ENCODE assay signal across 9 mouse cellular contexts in the genomic region with DNA sequence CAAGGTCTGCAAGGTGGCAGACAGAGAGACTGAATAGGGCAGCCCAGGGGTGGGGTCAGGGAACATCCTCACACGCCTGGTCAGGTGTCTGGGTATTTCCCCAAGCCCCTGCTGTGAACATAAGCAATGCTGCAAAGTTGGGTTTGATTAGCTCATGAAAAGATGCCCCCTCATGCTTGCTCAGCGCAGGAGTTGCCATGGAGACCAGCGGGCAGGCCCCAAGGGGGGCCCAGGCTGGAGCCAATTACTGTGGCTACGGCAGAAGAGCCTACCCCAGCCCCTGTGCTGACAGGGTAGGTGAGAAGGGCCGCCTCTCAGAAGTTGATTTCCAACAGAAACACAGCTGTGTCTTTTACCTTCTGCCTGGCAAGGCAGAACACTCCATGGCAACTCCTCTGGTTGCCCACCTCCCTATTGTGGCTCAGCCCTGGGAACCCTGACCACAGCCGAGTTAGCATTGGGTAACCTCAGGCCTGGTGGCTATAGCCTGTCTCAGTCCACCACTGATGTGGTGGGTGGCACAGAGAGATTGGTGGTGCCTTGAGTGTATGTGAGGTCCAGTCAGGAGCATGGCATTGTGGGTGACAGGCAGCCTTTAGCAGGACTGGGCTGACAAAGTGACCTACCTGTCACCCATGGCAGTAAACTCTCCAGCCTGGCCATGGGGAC. TPM values are rescaled to one million over a fixed set of nuclear protein-coding genes. Genes with fewer than 3 reads are reported as not detected.
DNase-seq lines count a peak whose midpoint lies in the region; ATAC-seq lines count a peak whose summit lies in the region.
"Had no signal": no experiment of that assay in that cellular context is flagged by ENCODE, and none has a peak within 500 bp of the region (broad histone marks: within the 10 kb centered on the region; RNA-seq: fewer than 3 reads in every experiment).

No protein-coding gene starts in this region.

- no peaks in the 10 kb centered on the region for H3K27me3 ChIP-seq in megakaryocyte, embryonic 14.5 days (replicated peaks)
- H3K27me3 ChIP-seq in forebrain, embryonic 10.5 days (ENCODE audit: poor library complexity, severe bottlenecking) = peaks cover 21% of the 10 kb centered on the region
- H3K27me3 ChIP-seq in limb, embryonic 10.5 days (ENCODE audit: low read depth, poor library complexity, severe bottlenecking) = peaks cover 62% of the 10 kb centered on the region
- H3K27me3 ChIP-seq in neural tube, embryonic 14.5 days (ENCODE audit: control insufficient read depth, insufficient read depth, low read length) = no peaks in the 10 kb centered on the region

- H3K9ac ChIP-seq in neural tube, embryonic 14.5 days (replicated peaks; ENCODE audit: low read depth, low read length) = 0 out of 2 replicates have a peak overlapping the region, but pooled peaks have one; percentile 11
- H3K9ac ChIP-seq: liver, postnatal 0 days had no signal

- peaks cover 88% of the 10 kb centered on the region for H3K36me3 ChIP-seq in megakaryocyte, embryonic 14.5 days (replicated peaks; ENCODE audit: low read length)
- H3K36me3 ChIP-seq in forebrain, embryonic 10.5 days (replicated peaks) = no peaks in the 10 kb centered on the region
- H3K36me3 ChIP-seq in limb, embryonic 10.5 days = no peaks in the 10 kb centered on the region
- 0 out of 2 replicates have a peak, but pooled peaks cover 3% of the 10 kb centered on the region for H3K36me3 ChIP-seq in neural tube, embryonic 14.5 days (ENCODE audit: control insufficient read depth, insufficient read depth, low read length)

- H3K27ac ChIP-seq in forebrain, embryonic 10.5 days = peak overlapping the region; percentile 77
- peak overlapping the region; percentile 61; the same call in 1 of the 2 replicates for H3K27ac ChIP-seq in limb, embryonic 10.5 days
- H3K27ac ChIP-seq in neural tube, embryonic 14.5 days (ENCODE audit: low read depth, low read length) = peak overlapping the region; percentile 30; the same call in 1 of the 2 replicates

- DNase-seq in forebrain, embryonic 10.5 days (ENCODE audit: extremely low spot score, low spot score) = peak; percentile 66
- peak; percentile 68 for DNase-seq in limb, embryonic 10.5 days (ENCODE audit: low spot score)
- no peak for DNase-seq in right cerebral cortex, postnatal 36 days (ENCODE audit: low spot score in 2 of 2)
- no peak for DNase-seq in urinary bladder, postnatal 36 days (ENCODE audit: low spot score in 2 of 2)
- DNase-seq: liver, postnatal 0 days had no signal

- H3K4me3 ChIP-seq in megakaryocyte, embryonic 14.5 days (replicated peaks) = peak overlapping the region; percentile 68
- peak overlapping the region; percentile 15; the same call in 1 of the 2 replicates for H3K4me3 ChIP-seq in forebrain, embryonic 10.5 days
- H3K4me3 ChIP-seq in limb, embryonic 10.5 days = no peak overlapping the region; the same call in 1 of the 2 replicates
- H3K4me3 ChIP-seq in neural tube, embryonic 14.5 days (ENCODE audit: low read depth, low read length) = no peak overlapping the region

- peaks cover 99% of the 10 kb centered on the region for H3K4me1 ChIP-seq in megakaryocyte, embryonic 14.5 days
- H3K4me1 ChIP-seq in forebrain, embryonic 10.5 days = peaks cover 58% of the 10 kb centered on the region
- peaks cover 68% of the 10 kb centered on the region for H3K4me1 ChIP-seq in limb, embryonic 10.5 days
- peaks cover 41% of the 10 kb centered on the region for H3K4me1 ChIP-seq in neural tube, embryonic 14.5 days (ENCODE audit: control insufficient read depth, insufficient read depth, low read length)

- no peak overlapping the region for H3K4me2 ChIP-seq in neural tube, embryonic 14.5 days (ENCODE audit: low read depth, low read length)

- H3K9me3 ChIP-seq in megakaryocyte, embryonic 14.5 days = no peaks in the 10 kb centered on the region
- H3K9me3 ChIP-seq in forebrain, embryonic 10.5 days = no peaks in the 10 kb centered on the region
- H3K9me3 ChIP-seq in limb, embryonic 10.5 days (replicated peaks) = no peaks in the 10 kb centered on the region
- H3K9me3 ChIP-seq in neural tube, embryonic 14.5 days (ENCODE audit: control insufficient read depth, low read length) = no peaks in the 10 kb centered on the region

- ATAC-seq in megakaryocyte, adult 5-6 weeks (ENCODE audit: poor library complexity, severe bottlenecking) = no peak
- ATAC-seq in neural tube, embryonic 14.5 days (ENCODE audit: low read depth) = peak; percentile 74
- no peak for ATAC-seq in inflammation-experienced regulatory T-cells, adult 6 months
- ATAC-seq: liver, postnatal 0 days had no signal

- 8% methylated on average over 6 of the region's 6 CpGs for WGBS in forebrain, embryonic 10.5 days
- WGBS in limb, embryonic 10.5 days = 17% methylated on average over 6 of the region's 6 CpGs
- WGBS in neural tube, embryonic 14.5 days = 6% methylated on average over 6 of the region's 6 CpGs

RNA-seq across cellular contexts. Expression of gene Rtn4r, which starts 20.9 kb away (rescaled TPM):
- 56.5 and 164 TPM in 2 replicates for polyA plus RNA-seq in megakaryocyte, embryonic 14.5 days (2012; ENCODE audit: insufficient read depth, low replicate concordance)
- total RNA-seq in megakaryocyte, adult 5-6 weeks (2015) = 0.36 and 0.85 TPM in 2 replicates
- total RNA-seq in megakaryocyte, adult 5-6 weeks (2017) = 0.26 TPM in 1 of 2 replicates, not detected in the other
- 0.87 and 1.2 TPM in 2 replicates for polyA plus RNA-seq in forebrain, embryonic 10.5 days (2016; fragmentation: Nextera tagmentation; extraction: Ambion mirVana)
- 1.3 and 3.8 TPM in 2 replicates for polyA plus RNA-seq in limb, embryonic 10.5 days (2016; fragmentation: Nextera tagmentation; extraction: Ambion mirVana)
- polyA plus RNA-seq in neural tube, embryonic 14.5 days (2014; fragmentation: Nextera tagmentation; extraction: Ambion mirVana) = 27.4 and 36.4 TPM in 2 replicates
- not detected for polyA plus RNA-seq in inflammation-experienced regulatory T-cells, adult 6 months (2017; shearing (Covaris generic))

RNA-seq across cellular contexts. Expression of gene Prodh, which starts 58.3 kb away (rescaled TPM):
- 45.8 and 90.5 TPM in 2 replicates for polyA plus RNA-seq in megakaryocyte, embryonic 14.5 days (2012; ENCODE audit: insufficient read depth, low replicate concordance)
- total RNA-seq in megakaryocyte, adult 5-6 weeks (2015) = 1.3 and 2.2 TPM in 2 replicates
- 5.7 and 9.8 TPM in 2 replicates for total RNA-seq in megakaryocyte, adult 5-6 weeks (2017)
- 17.0 and 19.6 TPM in 2 replicates for polyA plus RNA-seq in forebrain, embryonic 10.5 days (2016; fragmentation: Nextera tagmentation; extraction: Ambion mirVana)
- 16.6 and 19.4 TPM in 2 replicates for polyA plus RNA-seq in limb, embryonic 10.5 days (2016; fragmentation: Nextera tagmentation; extraction: Ambion mirVana)
- polyA plus RNA-seq in neural tube, embryonic 14.5 days (2014; fragmentation: Nextera tagmentation; extraction: Ambion mirVana) = 2.2 and 2.5 TPM in 2 replicates
- 1 to 10 TPM; 1.1 to 5.3 (median 4.2) TPM for polyA plus RNA-seq in inflammation-experienced regulatory T-cells, adult 6 months (2017; shearing (Covaris generic))

Comparison
In these comparisons a context has a peak if more than half of its experiments do, and no peak if none do; other contexts are left out.
1. H3K4me3 ChIP-seq: peak in megakaryocyte, embryonic 14.5 days (single experiment) and forebrain, embryonic 10.5 days (single experiment); none in limb, embryonic 10.5 days (single experiment) and neural tube, embryonic 14.5 days (single experiment).
2. DNase-seq: peak in forebrain, embryonic 10.5 days (single experiment) and limb, embryonic 10.5 days (single experiment); none in right cerebral cortex, postnatal 36 days (0 of 2) and urinary bladder, postnatal 36 days (0 of 2).
3. Peak in every context shown above with its lines, with median percentiles within 50 percentile points of each other: H3K27ac ChIP-seq.